Mouse (Mus musculus) brain, adult 10 weeks (tissue): Measurements from ENCODE around the gene Stxbp5. TPM values are rescaled to one million over a fixed set of nuclear protein-coding genes. Genes with fewer than 3 reads are reported as not detected.

Experiments used
- polyA plus RNA-seq: library from polyadenylated mRNA; stranded (reverse); fragments of 350-450 nt; fragmentation: Illumina TruSeq; extraction: RNeasy Lipid Tissue Mini Kit (QIAGEN cat#74804); gene quantifications from one replicate; pipeline ENCODE4 v1.2.3, GENCODE M21; 2015; ENCODE audit warnings: low read depth, low replicate concordance

The Stxbp5 gene
- 41.1 TPM for polyA plus RNA-seq

DNA sequence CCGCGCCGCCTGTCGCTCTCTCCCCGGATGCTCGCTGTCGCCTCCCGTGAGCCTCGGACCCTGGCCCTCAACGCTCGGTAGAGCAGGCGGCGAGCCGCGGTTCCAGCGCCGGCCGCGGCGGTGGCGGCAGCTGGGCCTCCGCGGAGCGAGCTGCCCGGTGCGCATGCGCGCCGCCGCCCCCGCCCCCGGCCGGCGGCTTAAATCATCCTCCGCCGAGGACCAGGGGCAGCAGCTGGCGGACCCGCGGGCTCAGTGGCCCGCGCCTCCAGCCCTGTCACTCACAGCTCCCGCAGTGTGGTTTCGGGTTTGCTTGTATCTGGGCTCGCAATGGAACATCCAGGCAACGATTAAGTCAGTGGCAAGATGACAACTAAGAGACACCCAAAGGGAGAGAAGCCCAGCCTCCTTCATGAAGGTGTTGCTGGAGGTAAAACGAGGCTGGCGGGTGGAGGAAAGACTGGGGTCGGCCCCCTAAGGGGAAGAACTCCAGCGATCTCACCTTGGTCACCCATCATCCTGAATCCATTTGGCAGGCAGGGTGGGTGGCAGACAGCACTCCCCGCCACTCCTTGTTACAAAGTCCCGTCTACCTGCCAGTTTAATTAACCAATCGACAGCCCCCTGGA, at the start of gene Stxbp5:
Gene Stxbp5 (minus strand): TSS at position 9 of the 626 bp plus-strand sequence.

Other genes starting within 250 kb of the Stxbp5 start
- gene Samd5, start 225.9 kb downstream of the Stxbp5 start, polyA plus RNA-seq, result 10.0 TPM